Mouse (Mus musculus): ENCODE measurements around the gene Rpl6.
"Not testable (repeated sequence)": the region's sequence is repeated elsewhere in the genome, so short reads cannot be mapped to it uniquely, and the experiment has no call there.

Rpl6 gene

DNA sequence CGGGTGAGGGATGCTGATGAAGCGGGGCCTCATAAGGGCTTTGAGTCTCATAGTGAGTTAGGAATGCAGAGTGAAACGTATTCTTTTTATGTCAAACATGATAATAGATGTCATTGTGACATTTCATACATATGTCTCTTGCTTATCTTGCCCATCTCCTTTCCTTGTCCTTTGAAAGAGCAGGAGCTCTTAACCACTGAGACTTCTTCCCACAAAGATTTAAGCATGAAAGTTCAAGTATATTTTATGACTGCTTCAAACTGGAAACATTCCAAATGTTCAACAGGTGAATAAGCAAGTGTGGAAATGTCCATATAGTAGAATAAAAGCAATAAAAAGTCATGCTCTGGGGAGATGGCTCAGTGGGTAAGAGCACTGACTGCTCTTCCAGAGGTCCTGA lies 22.1 kb downstream of the Rpl6 start:
- no peak for DNase-seq

DNA sequence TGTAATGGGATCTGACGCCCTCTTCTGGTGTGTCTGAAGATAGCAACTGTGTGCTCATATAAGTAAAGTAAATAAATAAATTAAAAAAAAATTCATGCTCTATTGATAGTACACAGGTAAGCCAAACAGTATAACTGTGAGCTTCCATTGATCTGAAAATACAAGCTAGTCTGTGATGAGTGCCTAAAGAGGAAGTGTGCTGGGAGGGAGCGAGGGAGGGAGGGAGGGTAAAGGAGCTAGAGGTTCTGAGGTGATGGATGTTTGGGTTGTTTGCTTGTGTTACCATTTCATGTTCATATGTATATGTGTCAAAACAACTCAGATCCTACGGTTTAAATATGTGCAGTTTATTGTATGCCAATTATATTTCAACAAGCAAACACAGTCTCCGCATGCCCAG lies 22.6 kb downstream of the Rpl6 start:
- DNase-seq: no peak

DNA sequence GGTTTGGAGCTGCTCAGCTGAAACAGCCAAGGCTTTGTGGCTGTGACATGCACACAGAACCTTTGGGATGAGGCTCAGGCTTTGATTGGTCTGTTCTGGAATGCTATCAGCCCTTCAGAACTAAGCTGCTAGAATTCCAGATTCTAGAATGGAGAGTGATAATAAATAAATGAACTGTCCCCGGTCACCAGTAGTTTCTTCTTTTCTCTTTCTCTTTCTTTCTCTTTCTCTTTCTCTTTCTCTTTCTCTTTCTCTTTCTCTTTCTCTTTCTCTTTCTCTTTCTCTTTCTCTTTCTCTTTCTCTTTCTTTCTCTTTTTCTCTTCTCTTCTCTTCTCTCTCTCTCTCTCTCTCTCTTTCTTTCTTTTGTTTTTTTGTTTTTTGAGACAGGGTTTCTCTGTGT lies 23.0 kb downstream of the Rpl6 start:
- not testable (repeated sequence) for DNase-seq

DNA sequence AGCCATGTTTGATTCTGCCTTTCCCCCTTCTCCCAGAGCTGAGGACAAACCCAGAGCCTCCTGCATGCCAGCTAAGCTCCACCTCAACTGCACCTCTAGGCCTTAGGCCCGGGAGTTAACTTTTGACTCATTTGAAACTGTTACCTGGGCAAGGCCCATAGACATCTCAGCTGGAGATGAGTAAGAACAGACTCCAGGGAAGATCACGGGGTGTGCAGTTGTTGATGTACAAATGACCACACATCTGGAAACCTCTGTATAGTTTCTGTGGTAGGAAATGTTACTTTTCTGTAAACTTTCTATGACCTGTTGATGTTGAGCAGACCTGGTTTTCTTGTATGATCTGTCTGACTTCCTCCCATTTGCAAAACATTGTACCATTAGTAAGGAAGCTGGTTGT lies 24.9 kb downstream of the Rpl6 start:
- no peak for DNase-seq

DNA sequence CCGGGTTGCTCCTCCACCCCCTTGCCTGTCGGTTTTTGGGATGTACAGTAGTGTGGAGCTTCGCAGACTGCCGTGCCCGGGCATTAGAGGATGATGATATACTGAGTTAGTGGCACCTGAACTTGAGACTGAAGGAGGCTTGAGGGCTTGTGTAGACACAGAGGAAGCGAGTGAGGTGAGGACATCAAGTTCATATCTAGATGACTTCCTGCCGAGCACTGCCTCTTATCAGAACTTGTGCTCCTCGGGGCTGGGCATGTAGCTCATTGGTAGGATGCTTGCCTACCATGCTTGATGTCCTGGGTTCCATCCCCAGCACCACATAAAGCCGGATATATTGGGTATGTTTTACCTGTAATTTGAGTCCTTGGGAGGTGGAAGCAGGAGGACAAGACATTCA lies 26.5 kb downstream of the Rpl6 start:
- no peak for DNase-seq

DNA sequence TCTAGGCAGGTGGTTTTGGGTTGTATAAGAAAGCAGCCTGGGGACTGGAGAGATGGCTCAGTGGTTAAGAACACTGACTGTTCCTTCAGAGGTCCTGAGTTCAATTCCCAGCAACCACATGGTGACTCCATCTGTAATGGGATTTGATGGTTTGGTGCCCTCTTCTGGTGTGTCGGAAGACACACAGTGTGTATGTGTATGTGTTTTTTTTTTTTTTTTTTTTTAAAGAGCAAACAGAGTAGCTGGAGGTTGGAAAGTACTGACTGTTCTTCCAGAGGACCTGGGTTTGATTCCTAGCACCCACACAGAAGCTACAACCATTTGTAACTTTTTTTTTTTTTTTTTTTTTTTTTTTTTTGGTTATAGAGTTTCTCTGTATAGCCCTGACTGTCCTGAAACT lies 28.5 kb downstream of the Rpl6 start:
- DNase-seq: no peak

DNA sequence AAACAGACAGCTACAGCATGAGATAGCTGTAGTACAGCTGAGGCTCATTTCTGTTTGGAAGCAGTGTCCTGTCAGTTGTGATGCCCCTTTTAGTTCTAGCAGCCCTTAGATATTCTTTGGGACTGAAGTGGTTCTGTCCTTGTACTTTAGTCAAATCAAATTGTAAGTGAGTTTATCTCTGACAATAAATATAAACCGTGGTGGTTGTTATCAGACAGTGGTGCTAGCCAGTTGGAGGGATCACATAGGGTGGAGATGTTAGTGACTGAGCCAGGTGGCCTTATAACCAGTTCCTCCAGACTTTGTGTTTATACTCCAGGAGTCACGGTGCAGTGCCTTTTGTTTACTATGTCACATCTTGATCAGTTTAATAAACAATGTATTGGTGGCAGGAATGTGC lies 29.4 kb downstream of the Rpl6 start:
- no peak for DNase-seq

DNA sequence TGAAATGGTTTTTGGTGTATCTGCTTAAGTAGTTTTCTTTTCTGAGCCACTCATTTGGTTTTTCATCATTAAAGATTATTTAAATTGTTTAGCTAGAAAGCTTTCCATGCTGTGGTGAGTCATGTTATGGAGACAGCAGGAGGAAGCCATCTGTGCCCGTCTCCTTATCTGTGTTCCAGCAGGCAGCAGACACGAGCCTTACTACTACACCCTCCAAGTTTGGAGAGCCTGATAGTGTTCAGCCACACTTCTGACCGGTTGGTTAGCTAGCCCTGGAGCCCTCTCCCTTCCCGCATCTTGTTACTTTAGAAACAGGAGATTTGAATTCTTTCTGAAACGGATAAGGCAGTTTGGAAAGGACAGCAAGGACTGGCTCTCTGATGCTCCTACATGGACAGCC lies 31.9 kb downstream of the Rpl6 start:
- DNase-seq: no peak

DNA sequence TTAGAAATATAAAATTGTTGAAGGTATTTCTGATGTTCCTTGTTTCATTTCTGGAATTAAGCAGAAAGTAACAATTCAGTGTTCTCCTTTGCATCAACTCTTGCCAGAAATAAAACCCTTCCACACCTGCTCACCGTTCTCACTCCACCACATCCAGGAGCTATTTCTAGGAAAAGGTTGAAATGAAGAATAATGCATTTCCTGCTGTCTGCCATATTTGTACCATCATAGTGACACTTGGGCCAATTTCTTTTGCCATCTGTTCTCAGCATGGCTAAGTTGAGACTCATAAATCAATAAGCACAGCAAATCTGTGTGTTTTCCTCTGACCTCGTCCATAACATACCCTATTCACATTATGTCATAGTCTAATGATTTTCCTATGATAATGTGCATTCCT lies 33.9 kb downstream of the Rpl6 start:
- DNase-seq: no peak

DNA sequence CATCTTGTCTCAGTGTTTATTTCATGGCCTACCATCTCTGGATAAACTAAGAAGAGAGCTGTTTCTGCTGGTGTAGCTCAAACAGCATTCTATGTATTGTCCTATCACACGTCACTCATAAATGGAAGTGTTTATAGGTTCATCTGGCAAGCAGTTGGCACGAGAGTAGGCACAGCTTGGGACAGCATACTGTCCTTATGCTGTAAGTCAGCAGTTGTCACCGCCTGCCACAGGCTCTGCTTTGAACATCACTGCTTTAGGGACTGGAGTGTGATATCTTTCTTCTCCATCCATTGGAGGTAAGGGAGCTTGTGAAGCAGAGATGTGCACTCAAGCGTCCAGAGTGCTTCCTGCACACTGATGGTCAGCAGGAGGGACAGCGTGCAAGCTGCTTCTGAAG lies 35.6 kb downstream of the Rpl6 start:
- DNase-seq: no peak

DNA sequence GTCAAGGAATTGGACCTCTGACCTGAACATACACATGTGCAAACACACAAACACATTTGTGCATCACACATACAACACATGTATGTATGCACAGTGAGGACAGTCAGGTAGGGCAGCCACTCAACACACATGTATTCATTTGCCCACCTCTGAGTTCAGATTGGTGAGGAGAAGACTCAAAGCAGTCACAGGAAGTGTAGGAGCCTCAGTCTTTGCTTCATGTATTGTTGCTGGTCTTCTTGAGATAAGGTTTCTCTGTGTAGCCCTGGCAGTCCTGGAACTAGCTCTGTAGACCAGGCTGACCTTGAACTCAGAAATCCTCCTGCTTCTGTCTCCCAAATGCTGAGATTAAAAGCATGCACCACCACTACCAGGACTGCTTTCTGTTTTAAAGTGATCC lies 36.9 kb downstream of the Rpl6 start:
- no peak for DNase-seq

DNA sequence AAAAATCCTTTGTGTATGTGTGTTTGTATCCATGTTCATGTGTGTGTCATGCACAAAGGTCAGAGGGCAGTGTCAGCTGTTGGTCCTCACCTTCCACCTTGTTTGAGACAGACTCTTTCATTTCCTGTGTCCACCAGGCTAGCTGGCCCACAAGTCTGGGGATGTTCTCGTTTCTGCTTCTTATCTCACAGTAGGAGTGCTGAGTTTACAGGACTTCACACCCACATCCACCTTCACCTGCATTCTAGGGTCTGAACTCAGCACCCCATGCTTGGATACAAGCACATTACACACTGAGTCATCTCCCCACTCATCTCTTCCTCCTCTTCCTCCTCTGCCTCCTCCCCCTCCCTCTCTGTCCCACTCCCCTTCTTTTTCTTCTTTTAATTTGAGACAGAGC lies 38.0 kb downstream of the Rpl6 start:
- DNase-seq: no peak

DNA sequence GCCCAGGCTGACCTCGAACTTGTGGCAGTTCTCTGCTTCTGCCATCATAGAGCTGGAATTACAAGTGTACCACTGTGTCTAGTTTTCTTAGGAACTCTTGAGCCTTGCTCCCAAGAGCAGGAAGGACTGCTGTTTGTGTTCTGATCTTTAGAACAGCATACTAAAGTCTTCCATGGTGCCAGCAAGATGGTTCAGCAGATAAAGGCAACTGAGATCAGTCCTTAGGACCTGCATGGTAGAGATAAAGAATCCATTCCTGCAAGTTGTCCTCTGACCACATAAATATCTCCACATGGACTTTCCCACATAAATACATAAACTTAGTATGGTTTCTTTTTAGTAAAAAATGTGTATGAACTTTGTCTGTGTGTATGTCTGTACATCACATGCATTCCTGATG lies 38.4 kb downstream of the Rpl6 start:
- no peak for DNase-seq

DNA sequence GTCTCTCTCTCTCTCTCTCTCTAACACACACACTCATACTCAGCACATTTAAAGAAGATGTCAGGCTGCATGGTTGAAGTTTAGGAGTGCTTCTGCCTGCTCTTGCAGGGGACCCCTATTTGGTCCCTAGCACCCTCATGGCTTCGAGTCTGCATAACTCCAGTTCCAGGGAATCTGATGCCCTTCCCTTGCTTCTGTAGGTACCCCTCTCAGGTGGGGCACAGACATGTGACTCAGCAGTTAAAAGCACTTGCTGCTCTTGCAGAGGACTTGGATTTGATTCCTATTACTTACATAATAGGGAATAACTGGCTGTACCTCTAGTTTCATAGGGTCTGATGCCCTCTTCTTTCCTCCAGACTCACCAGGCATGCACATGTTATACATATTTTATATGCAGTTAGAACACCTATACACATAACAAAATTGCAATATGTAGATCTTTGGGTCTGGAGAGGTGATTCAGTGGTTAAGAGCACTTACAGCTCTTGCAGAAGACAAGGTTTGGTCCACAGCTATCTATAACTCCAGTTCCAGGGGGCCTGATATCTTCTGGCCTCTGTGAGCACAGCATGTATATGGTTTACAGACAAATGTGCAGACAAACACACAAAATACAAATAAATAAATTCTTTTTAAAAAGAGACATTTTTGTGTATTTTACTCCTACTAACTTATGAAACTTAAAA lies 39.5 kb downstream of the Rpl6 start:
- DNase-seq: no peak

DNA sequence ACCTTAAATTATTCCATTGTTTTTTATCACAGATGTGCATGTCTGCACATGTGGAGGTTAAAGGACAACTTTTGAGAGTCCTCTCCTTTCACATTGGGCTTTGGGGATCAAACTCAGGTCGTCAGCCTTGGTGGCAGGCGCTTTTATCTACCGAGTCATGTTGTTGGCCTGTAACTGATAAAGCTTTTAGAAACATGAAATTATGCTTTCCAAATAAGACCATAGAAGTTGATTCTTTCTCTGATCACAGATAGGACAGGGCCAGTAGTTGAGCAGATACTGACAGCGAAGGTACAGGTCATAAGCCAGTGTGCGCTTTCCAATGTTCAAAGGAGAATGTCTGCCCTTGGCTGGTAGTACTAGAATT lies 40.1 kb downstream of the Rpl6 start:
- DNase-seq: no peak

DNA sequence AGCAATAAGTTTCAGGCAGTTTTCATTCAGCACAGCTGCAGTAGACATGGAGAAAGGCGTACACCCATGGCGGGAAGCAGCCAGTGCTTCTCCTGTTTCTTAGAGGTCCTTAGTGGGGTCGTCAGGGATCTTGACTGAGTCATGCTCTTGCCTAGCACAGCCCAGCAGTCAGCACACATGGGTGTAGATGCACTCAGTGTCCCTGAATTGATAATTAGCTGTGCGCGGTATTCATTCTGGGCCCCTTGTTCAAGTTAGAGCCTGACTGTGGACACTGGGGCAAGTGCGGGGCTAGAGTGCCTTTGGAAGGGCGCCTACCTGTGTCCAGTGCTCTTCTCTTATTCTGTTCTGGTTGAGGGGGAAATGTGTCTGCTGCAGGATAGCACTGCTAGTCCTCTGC lies 40.9 kb downstream of the Rpl6 start:
- no peak for DNase-seq

DNA sequence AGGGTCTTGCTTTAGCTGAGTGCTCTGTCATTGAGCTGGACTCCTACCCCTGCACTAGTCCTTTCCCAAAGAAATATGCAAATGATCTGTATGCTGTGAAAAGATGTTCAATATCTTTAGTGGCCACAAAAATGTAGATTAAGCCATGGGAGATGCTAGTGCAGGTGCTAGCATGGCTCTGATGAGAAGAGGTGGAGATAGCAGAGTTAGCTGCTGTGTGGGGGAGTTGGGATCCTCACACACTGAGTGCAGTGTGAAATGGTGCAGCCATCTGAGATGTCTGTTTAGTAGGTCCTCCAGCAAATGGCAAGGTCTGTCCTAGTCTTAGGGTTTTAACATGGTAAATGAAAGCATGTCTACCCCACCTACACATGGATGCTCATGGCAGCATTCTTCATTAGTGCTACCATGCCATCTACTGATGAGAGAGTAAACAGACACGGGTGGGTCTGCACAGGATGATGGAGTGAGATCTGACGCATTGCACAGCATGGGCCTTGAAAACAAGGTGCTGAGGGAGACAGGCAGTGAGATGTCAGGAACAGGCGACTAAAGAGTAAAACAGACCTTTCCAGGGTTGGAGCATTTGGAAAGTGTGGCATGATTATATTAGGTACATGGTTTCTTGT lies 44.6 kb downstream of the Rpl6 start:
- DNase-seq: no peak

DNA sequence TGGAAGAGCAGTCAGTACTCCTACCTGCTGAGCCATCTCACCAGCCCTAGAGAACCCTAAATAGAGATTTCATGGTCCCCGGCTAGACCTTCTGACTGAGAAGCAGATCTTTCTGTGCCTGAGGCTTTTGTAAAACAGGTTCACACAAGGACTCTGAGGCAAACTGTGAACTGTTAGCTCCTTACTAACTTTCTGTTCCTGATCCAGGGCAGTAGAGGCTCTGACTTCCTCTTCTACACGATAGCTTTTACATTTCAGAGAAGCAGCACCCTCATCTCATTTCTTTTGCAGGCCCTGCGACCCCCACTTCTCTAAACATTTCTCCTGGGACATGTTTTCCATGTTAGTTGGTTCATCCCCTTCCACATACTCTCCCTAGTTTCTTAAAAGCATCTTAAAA lies 45.4 kb downstream of the Rpl6 start:
- DNase-seq: no peak

DNA sequence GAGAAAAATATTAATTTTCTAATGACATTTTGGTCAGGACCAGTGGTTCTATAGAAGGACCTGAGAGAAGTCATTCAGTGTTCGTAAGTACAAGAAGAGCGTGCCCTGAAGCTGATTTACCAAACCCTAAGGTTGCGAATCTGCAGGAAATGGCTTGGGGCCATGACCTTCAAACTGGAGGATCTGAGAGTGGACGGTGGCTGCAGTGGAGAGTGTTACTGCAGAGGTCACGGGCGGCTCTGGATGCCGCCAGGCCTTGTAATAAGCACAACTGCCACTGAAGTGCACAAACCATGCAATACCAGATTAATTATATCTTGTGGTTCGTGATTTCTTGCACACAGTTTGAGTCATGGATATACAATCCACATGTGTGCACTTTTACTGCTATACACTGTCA lies 47.5 kb downstream of the Rpl6 start:
- no peak for DNase-seq

DNA sequence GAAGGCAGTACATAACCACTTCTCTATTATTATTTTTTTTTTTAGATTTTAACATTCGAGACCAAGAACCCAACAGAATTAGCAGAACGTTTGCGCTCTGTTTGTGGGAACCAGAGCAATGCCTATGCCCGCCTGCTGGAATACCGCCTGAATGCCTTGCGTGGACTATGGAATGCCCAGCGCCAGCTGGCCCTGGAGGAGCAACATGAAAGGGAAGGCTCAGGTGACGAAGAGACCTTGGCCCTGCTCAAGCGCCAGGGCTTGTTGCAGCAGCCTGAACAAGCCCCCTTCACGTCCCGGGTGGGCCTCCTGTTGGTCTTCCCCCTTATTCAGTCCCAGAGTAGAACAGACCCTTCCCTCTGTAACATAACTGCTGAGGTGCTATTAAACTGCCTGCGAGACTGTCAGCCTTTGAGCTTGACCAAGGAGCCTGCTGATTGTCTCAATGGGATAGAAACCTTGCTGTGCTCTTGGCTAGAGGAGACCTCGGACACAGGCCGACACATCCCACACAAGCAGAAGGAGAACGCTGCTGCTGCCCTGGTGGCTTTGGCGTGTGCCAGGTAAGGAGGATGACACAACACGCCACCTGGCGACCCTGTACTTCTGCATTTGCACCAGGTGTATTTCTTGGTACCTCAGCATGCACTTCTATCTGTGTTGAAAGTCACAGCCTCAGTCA lies 49.7 kb downstream of the Rpl6 start:
- no peak for DNase-seq

DNA sequence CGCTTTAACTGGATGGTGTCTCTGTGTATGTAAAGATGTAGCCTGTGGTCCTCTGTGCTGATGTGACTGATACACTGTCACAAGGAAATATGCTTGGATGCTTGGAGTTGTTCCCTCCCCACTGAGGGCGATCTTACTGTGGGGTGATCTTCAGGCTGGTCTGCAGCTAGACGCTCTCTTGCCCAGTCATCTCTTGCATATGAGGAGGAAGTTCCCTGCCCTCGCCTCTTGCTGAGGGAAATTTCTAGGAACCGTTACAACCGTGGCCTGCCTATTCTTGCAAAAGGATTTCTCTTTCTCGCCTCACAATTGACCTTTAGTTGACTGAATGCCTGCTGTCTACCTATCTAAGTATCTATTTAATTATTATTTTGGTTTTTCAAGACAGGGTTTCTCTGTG lies 50.7 kb downstream of the Rpl6 start:
- no peak for DNase-seq
